Mouse (Mus musculus) stomach, embryonic 15.5 days (tissue): Measurements from ENCODE around the gene Wnt7a. TPM values are rescaled to one million over a fixed set of nuclear protein-coding genes. Genes with fewer than 3 reads are reported as not detected.

Experiments used
- ATAC-seq: fragments of 200-750 bp; cut with Nextera tagmentation; 2 replicates; pipeline ENCODE4 v1.8.0; 2017; ENCODE audit warnings: low read depth, moderate number of reproducible peaks, moderate TSS enrichment; ENCODE audit not compliant: insufficient read depth, low FRiP score
- H3K27ac ChIP-seq: fragments of 300-500 bp; sonication (generic); 2 replicates; pipeline ENCODE4 v1.5.1; 2015; ENCODE audit warnings: mild to moderate bottlenecking, inconsistent platforms
- H3K27me3 ChIP-seq: fragments of 300-500 bp; sonication (generic); replicated peaks from 2 replicates; pipeline ENCODE4 v1.6.1; 2015; ENCODE audit warnings: inconsistent platforms
- H3K36me3 ChIP-seq: fragments of 300-500 bp; sonication (generic); 2 replicates; pipeline ENCODE4 v1.6.1; 2015; ENCODE audit warnings: inconsistent platforms
- H3K4me1 ChIP-seq: fragments of 300-500 bp; sonication (generic); 2 replicates; pipeline ENCODE4 v1.6.1; 2015; ENCODE audit warnings: inconsistent platforms
- H3K4me2 ChIP-seq: fragments of 300-500 bp; sonication (generic); 2 replicates; pipeline ENCODE4 v1.6.1; 2015; ENCODE audit warnings: mild to moderate bottlenecking, inconsistent platforms
- H3K4me3 ChIP-seq: fragments of 300-500 bp; sonication (generic); replicated peaks from 2 replicates; pipeline ENCODE4 v1.5.1; 2015; ENCODE audit warnings: inconsistent platforms
- H3K9ac ChIP-seq: fragments of 300-500 bp; sonication (generic); 2 replicates; pipeline ENCODE4 v1.6.1; 2015; ENCODE audit warnings: inconsistent platforms
- H3K9me3 ChIP-seq: fragments of 300-500 bp; sonication (generic); 2 replicates; pipeline ENCODE4 v1.6.1; 2016; ENCODE audit warnings: inconsistent platforms
- WGBS: fragments of 180-500 bp; shearing (Covaris S2); methylation state at CpG from one replicate; pipeline ENCODE4 v1.1.7; 2015; 5-methylcytosine and 5-hydroxymethylcytosine counted together
- polyA plus RNA-seq: library from polyadenylated mRNA; unstranded; fragments of >200 nt; fragmentation: Nextera tagmentation; extraction: Ambion mirVana; gene quantifications from 2 replicates; pipeline ENCODE4 v1.2.1, GENCODE M21; 2015

Wnt7a gene
- polyA plus RNA-seq, 1 experiment from 2014 or later, result 0.04 TPM

DNA sequence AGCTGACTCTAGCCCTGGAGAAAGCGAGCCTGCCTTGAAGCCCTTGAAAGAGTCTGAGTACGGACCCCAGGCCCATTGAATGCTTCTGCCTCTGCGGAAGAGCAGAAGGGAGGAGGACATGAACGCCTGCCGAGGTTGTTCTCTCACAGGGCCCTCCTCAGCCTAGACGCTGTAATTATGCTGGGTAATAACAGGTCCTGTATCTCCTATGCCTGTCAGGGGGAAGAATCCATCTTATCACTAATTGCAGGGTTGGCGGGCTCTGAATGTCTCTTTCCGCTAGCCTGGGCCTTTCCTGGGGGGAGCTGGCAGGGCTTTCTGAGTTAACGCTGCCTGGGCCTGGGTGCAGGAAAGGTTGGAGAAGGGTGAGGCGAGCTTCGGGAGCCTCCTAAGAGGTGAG lies 86.4 kb downstream of the Wnt7a start:
- ATAC-seq, result no peak
- WGBS, result 61% methylated on average over 11 of the region's 11 CpGs
- no peak overlapping the region for H3K4me2 ChIP-seq

DNA sequence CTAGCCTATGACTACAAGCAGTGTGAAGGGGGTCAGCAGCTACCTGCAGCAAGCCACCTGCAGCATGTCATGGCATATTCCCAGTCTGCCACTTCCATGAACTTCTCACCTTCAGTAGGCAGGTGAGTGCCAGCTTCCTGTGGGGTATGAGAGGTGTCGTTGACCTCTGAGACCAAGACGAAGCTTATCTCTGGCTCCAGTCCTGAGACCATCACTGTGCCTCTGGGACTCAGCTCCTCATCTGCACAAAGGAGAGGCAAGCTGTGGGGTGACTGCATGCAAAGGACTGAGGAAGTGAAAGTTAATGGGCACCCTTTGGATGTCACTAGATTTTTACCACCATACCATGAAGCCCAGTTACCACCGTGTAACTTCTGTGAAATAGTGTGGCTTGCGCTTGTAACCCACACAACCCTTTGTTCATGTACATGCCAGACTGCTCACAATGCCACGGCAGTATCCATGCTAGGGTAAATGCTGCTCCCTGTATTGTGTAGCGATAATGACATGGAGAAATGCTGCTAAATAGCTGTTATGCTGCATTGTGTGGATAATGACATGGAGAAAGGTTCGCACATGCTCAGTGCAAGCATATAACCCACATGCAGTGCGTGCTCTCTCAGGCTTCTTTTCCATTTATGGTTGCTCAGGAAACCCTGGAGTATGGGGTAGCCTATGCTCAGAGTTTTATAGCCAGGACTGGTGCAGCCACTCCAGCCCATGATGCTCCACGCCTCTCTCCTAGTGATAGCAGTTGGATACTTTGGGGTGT lies 89.0 kb downstream of the Wnt7a start:
- Histone ChIP-seq H3K36me3 (no peaks in the 10 kb centered on the region), H3K9ac (no peak overlapping the region), H3K27me3 (no peaks in the 10 kb centered on the region), H3K27ac (no peak overlapping the region), H3K9me3 (no peaks in the 10 kb centered on the region), H3K4me1 (no peaks in the 10 kb centered on the region), H3K4me3 (no peak overlapping the region), H3K4me2 (no peak overlapping the region)
- WGBS, result 86% methylated on average over 9 of the region's 9 CpGs
- ATAC-seq, result no peak

More for the DNA sequence above, 86.4 kb downstream of the Wnt7a start:
- H3K4me1 ChIP-seq, result no peaks in the 10 kb centered on the region
- H3K36me3 ChIP-seq, result no peaks in the 10 kb centered on the region
- H3K27ac ChIP-seq, result no peak overlapping the region
- no peaks in the 10 kb centered on the region for H3K9me3 ChIP-seq
- no peaks in the 10 kb centered on the region for H3K27me3 ChIP-seq
- no peak overlapping the region for H3K4me3 ChIP-seq
- H3K9ac ChIP-seq, result no peak overlapping the region

Other genes with a start within 250 kb of the Wnt7a start
- gene Fbln2, start 198.9 kb downstream of the Wnt7a start, polyA plus RNA-seq, result 51.7 and 58.1 TPM in 2 replicates
- gene Chchd4, start 62.2 kb upstream of the Wnt7a start, polyA plus RNA-seq, result 25.9 and 29.7 TPM in 2 replicates
- 45.8 and 46.9 TPM in 2 replicates for gene Tmem43, start 62.3 kb upstream of the Wnt7a start, polyA plus RNA-seq
- 13.8 and 15.3 TPM in 2 replicates for gene Xpc, start 104.5 kb upstream of the Wnt7a start, polyA plus RNA-seq
- gene Lsm3, start 104.6 kb upstream of the Wnt7a start, polyA plus RNA-seq, result 239 and 248 TPM in 2 replicates